ENCODE assay signal across 10 mouse cellular contexts in genomic region chr5:143589108-143589507, GRCm38 (mm10). TPM values are rescaled to one million over a fixed set of nuclear protein-coding genes. Genes with fewer than 3 reads are reported as not detected.
A peak's percentile ranks its signal among the peaks of the same experiment; 100 is the strongest.
DNase-seq lines count a peak whose midpoint lies in the region; ATAC-seq and TF ChIP-seq lines count a peak whose summit lies in the region.
"Had no signal": no experiment of that assay in that cellular context is flagged by ENCODE, and none has a peak within 500 bp of the region (broad histone marks: within the 10 kb centered on the region; RNA-seq: fewer than 3 reads in every experiment).

No protein-coding gene starts in this region.

- intact Hi-C loops in heart, postnatal 25 days (cut with DNase I), result no loop called here
- intact Hi-C loops in gastrocnemius, adult 2 months (cut with DNase I), result no loop called here

- no peak overlapping the region for H3K9ac ChIP-seq in neural tube, embryonic 12.5 days
- no peak overlapping the region for H3K9ac ChIP-seq in neural tube, embryonic 15.5 days (replicated peaks)
- no peak overlapping the region for H3K9ac ChIP-seq in limb, embryonic 13.5 days
- H3K9ac ChIP-seq: hindbrain, embryonic 12.5 days had no signal

- no peaks in the 10 kb centered on the region for H3K9me3 ChIP-seq in heart, embryonic 10.5 days
- no peaks in the 10 kb centered on the region for H3K9me3 ChIP-seq in neural tube, embryonic 12.5 days
- no peaks in the 10 kb centered on the region for H3K9me3 ChIP-seq in neural tube, embryonic 15.5 days (replicated peaks)
- no peaks in the 10 kb centered on the region for H3K9me3 ChIP-seq in limb, embryonic 13.5 days
- H3K9me3 ChIP-seq: hindbrain, embryonic 12.5 days had no signal

- 28% methylated on average over 17 of the region's 17 CpGs for WGBS in heart, embryonic 10.5 days
- WGBS in neural tube, embryonic 12.5 days, result 51% methylated on average over 17 of the region's 17 CpGs
- 37% methylated on average over 17 of the region's 17 CpGs for WGBS in neural tube, embryonic 15.5 days
- WGBS in limb, embryonic 13.5 days, result 25% methylated on average over 17 of the region's 17 CpGs

- no peak for TF ChIP-seq CTCF in gastrocnemius, adult 2 months (IDR thresholded peaks at IDR 0.05)

- no peak overlapping the region for H3K4me3 ChIP-seq in heart, embryonic 10.5 days
- H3K4me3 ChIP-seq in neural tube, embryonic 12.5 days, result no peak overlapping the region
- no peak overlapping the region for H3K4me3 ChIP-seq in neural tube, embryonic 15.5 days (replicated peaks)
- no peak overlapping the region for H3K4me3 ChIP-seq in limb, embryonic 13.5 days
- no peak overlapping the region for H3K4me3 ChIP-seq in gastrocnemius, adult 2 months
- H3K4me3 ChIP-seq: hindbrain, embryonic 12.5 days had no signal

- no peak for ATAC-seq in neural tube, embryonic 12.5 days (ENCODE audit: low FRiP score, low read depth)
- no peak for ATAC-seq in neural tube, embryonic 15.5 days (ENCODE audit: low FRiP score)
- 0 out of 2 replicates have a peak, but pooled peaks have one; percentile 48 for ATAC-seq in limb, embryonic 13.5 days (ENCODE audit: low FRiP score, low read depth)

- no peaks in the 10 kb centered on the region for H3K27me3 ChIP-seq in heart, embryonic 10.5 days (ENCODE audit: insufficient read depth, poor library complexity, severe bottlenecking)
- H3K27me3 ChIP-seq in neural tube, embryonic 12.5 days (replicated peaks), result no peaks in the 10 kb centered on the region
- no peaks in the 10 kb centered on the region for H3K27me3 ChIP-seq in neural tube, embryonic 15.5 days (replicated peaks)
- no peaks in the 10 kb centered on the region for H3K27me3 ChIP-seq in limb, embryonic 13.5 days
- H3K27me3 ChIP-seq: hindbrain, embryonic 12.5 days had no signal

- peak overlapping the region; percentile 4; the same call in 1 of the 2 replicates for H3K27ac ChIP-seq in heart, embryonic 10.5 days
- H3K27ac ChIP-seq in neural tube, embryonic 12.5 days, result no peak overlapping the region
- H3K27ac ChIP-seq in neural tube, embryonic 15.5 days (replicated peaks), result no peak overlapping the region
- no peak overlapping the region for H3K27ac ChIP-seq in limb, embryonic 13.5 days
- H3K27ac ChIP-seq in gastrocnemius, adult 2 months, result no peak overlapping the region
- H3K27ac ChIP-seq: hindbrain, embryonic 12.5 days had no signal

- peaks cover 17% of the 10 kb centered on the region for H3K4me1 ChIP-seq in heart, embryonic 10.5 days
- peaks cover 3% of the 10 kb centered on the region; the same call in 1 of the 2 replicates for H3K4me1 ChIP-seq in neural tube, embryonic 12.5 days
- no peaks in the 10 kb centered on the region for H3K4me1 ChIP-seq in neural tube, embryonic 15.5 days
- H3K4me1 ChIP-seq in limb, embryonic 13.5 days, result peaks cover 22% of the 10 kb centered on the region

- 0 out of 2 replicates have a peak overlapping the region, but pooled peaks have one; percentile 0 for H3K4me2 ChIP-seq in neural tube, embryonic 12.5 days (replicated peaks)
- H3K4me2 ChIP-seq in neural tube, embryonic 15.5 days, result no peak overlapping the region; the same call in 1 of the 2 replicates
- H3K4me2 ChIP-seq in limb, embryonic 13.5 days (replicated peaks), result 0 out of 2 replicates have a peak overlapping the region, but pooled peaks have one; percentile 21
- H3K4me2 ChIP-seq: hindbrain, embryonic 12.5 days; liver, embryonic 11.5 days had no signal

- no peaks in the 10 kb centered on the region for H3K36me3 ChIP-seq in heart, embryonic 10.5 days
- no peaks in the 10 kb centered on the region for H3K36me3 ChIP-seq in neural tube, embryonic 12.5 days
- no peaks in the 10 kb centered on the region for H3K36me3 ChIP-seq in neural tube, embryonic 15.5 days
- H3K36me3 ChIP-seq in limb, embryonic 13.5 days, result no peaks in the 10 kb centered on the region
- H3K36me3 ChIP-seq: hindbrain, embryonic 12.5 days had no signal

- DNase-seq in heart, embryonic 10.5 days (ENCODE audit: low spot score), result peak; percentile 82
- no peak for DNase-seq in heart, postnatal 25 days (ENCODE audit: low spot score)
- no peak for DNase-seq in layer of hippocampus, postnatal 10 days (ENCODE audit: low spot score in 2 of 2)
- no peak for DNase-seq in gastrocnemius, adult 2 months
- no peak for DNase-seq in cerebellum, adult 11 months

RNA-seq across cellular contexts. Expression of gene Cyth3, which starts 33.1 kb away (rescaled TPM):
- 30.9 and 33.1 TPM in 2 replicates for polyA plus RNA-seq in heart, embryonic 10.5 days (2016; fragmentation: Nextera tagmentation; extraction: Ambion mirVana)
- total RNA-seq in heart, postnatal 25 days (2021), result 10 to 100 TPM; 43.8 to 44.9 TPM
- 40.5 and 42.4 TPM in 2 replicates for polyA plus RNA-seq in neural tube, embryonic 12.5 days (2016; fragmentation: Nextera tagmentation; extraction: Ambion mirVana)
- 42.2 and 43.2 TPM in 2 replicates for polyA plus RNA-seq in neural tube, embryonic 15.5 days (2015; fragmentation: Nextera tagmentation; extraction: Ambion mirVana)
- polyA plus RNA-seq in limb, embryonic 13.5 days (2015; fragmentation: Nextera tagmentation; extraction: Ambion mirVana), result 60.7 and 61.3 TPM in 2 replicates
- total RNA-seq in layer of hippocampus, postnatal 10 days (2021), result 10 to 100 TPM; 52.0 to 65.7 TPM
- total RNA-seq in gastrocnemius, adult 2 months (2021), result 10 to 100 TPM; 10.7 to 15.8 TPM
